Mouse (Mus musculus): ENCODE results near the gene 2810004N23Rik. TPM values are rescaled to one million over a fixed set of nuclear protein-coding genes. Genes with fewer than 3 reads are reported as not detected.

2810004N23Rik gene
- polyA plus RNA-seq, 1 experiment from 2014 or later: 25.5 TPM

- H3K4me1 ChIP-seq (ENCODE audit: control insufficient read depth, insufficient read depth, low read length): no peaks in the 10 kb centered on the region
- 49% methylated on average over 15 of the region's 15 CpGs for whole genome bisulfite sequencing
- no peaks in the 10 kb centered on the region for H3K9me3 ChIP-seq (replicated peaks; ENCODE audit: control insufficient read depth, low read length, poor library complexity, severe bottlenecking)
- H3K4me3 ChIP-seq (ENCODE audit: low read depth, low read length): no peak overlapping the region
- ATAC-seq: no peak
- H3K4me2 ChIP-seq (ENCODE audit: low read length): no peak overlapping the region
- H3K9ac ChIP-seq (ENCODE audit: low read depth, low read length): no peak overlapping the region
- H3K27me3 ChIP-seq (ENCODE audit: control insufficient read depth, insufficient read depth, low read depth, low read length): no peaks in the 10 kb centered on the region
- H3K36me3 ChIP-seq (ENCODE audit: control insufficient read depth, insufficient read depth, low read length): peaks cover 18% of the 10 kb centered on the region
- no peak overlapping the region for H3K27ac ChIP-seq (ENCODE audit: low read length)
Observed at GRCm38 (mm10) chr8:124833430-124834205, 29.3 kb downstream of the 2810004N23Rik start.

- ATAC-seq: no peak
- Histone ChIP-seq H3K9ac (ENCODE audit: low read depth, low read length) (no peak overlapping the region), H3K9me3 (replicated peaks; ENCODE audit: control insufficient read depth, low read length, poor library complexity, severe bottlenecking) (no peaks in the 10 kb centered on the region), H3K4me3 (ENCODE audit: low read depth, low read length) (no peak overlapping the region), H3K27me3 (ENCODE audit: control insufficient read depth, insufficient read depth, low read depth, low read length) (no peaks in the 10 kb centered on the region), H3K36me3 (ENCODE audit: control insufficient read depth, insufficient read depth, low read length) (peaks cover 26% of the 10 kb centered on the region), H3K4me1 (ENCODE audit: control insufficient read depth, insufficient read depth, low read length) (no peaks in the 10 kb centered on the region), H3K4me2 (ENCODE audit: low read length) (no peak overlapping the region), H3K27ac (ENCODE audit: low read length) (no peak overlapping the region)
- 90% methylated on average over 6 of the region's 6 CpGs for WGBS
Observed at GRCm38 (mm10) chr8:124831941-124832340, 31.0 kb downstream of the 2810004N23Rik start.

GRCm38 (mm10) chr8:124831531-124831930, 31.4 kb downstream of the 2810004N23Rik start:
- Histone ChIP-seq H3K27me3 (ENCODE audit: control insufficient read depth, insufficient read depth, low read depth, low read length) (no peaks in the 10 kb centered on the region), H3K36me3 (ENCODE audit: control insufficient read depth, insufficient read depth, low read length) (peaks cover 28% of the 10 kb centered on the region), H3K4me1 (ENCODE audit: control insufficient read depth, insufficient read depth, low read length) (no peaks in the 10 kb centered on the region), H3K27ac (ENCODE audit: low read length) (no peak overlapping the region), H3K4me2 (ENCODE audit: low read length) (no peak overlapping the region), H3K9ac (ENCODE audit: low read depth, low read length) (no peak overlapping the region), H3K9me3 (replicated peaks; ENCODE audit: control insufficient read depth, low read length, poor library complexity, severe bottlenecking) (no peaks in the 10 kb centered on the region), H3K4me3 (ENCODE audit: low read depth, low read length) (no peak overlapping the region)
- WGBS: 78% methylated on average over 6 of the region's 6 CpGs
- no peak for ATAC-seq

GRCm38 (mm10) chr8:124830050-124830449, 32.9 kb downstream of the 2810004N23Rik start:
- no peaks in the 10 kb centered on the region for H3K9me3 ChIP-seq (replicated peaks; ENCODE audit: control insufficient read depth, low read length, poor library complexity, severe bottlenecking)
- no peak for ATAC-seq
- no peaks in the 10 kb centered on the region for H3K4me1 ChIP-seq (ENCODE audit: control insufficient read depth, insufficient read depth, low read length)
- no peak overlapping the region for H3K27ac ChIP-seq (ENCODE audit: low read length)
- no peaks in the 10 kb centered on the region for H3K27me3 ChIP-seq (ENCODE audit: control insufficient read depth, insufficient read depth, low read depth, low read length)
- no peak overlapping the region for H3K9ac ChIP-seq (ENCODE audit: low read depth, low read length)
- no peak overlapping the region for H3K4me2 ChIP-seq (ENCODE audit: low read length)
- no peak overlapping the region for H3K4me3 ChIP-seq (ENCODE audit: low read depth, low read length)
- 81% methylated on average over 13 of the region's 13 CpGs for WGBS
- peaks cover 33% of the 10 kb centered on the region for H3K36me3 ChIP-seq (ENCODE audit: control insufficient read depth, insufficient read depth, low read length)

GRCm38 (mm10) chr8:124828561-124829240, 34.2 kb downstream of the 2810004N23Rik start:
- Histone ChIP-seq H3K9ac (ENCODE audit: low read depth, low read length) (no peak overlapping the region), H3K36me3 (ENCODE audit: control insufficient read depth, insufficient read depth, low read length) (peaks cover 40% of the 10 kb centered on the region), H3K4me3 (ENCODE audit: low read depth, low read length) (no peak overlapping the region), H3K4me1 (ENCODE audit: control insufficient read depth, insufficient read depth, low read length) (no peaks in the 10 kb centered on the region), H3K27me3 (ENCODE audit: control insufficient read depth, insufficient read depth, low read depth, low read length) (no peaks in the 10 kb centered on the region), H3K27ac (ENCODE audit: low read length) (no peak overlapping the region), H3K9me3 (replicated peaks; ENCODE audit: control insufficient read depth, low read length, poor library complexity, severe bottlenecking) (no peaks in the 10 kb centered on the region), H3K4me2 (ENCODE audit: low read length) (no peak overlapping the region)
- 81% methylated on average over 24 of the region's 24 CpGs for WGBS
- ATAC-seq: no peak

GRCm38 (mm10) chr8:124827387-124827786, 35.5 kb downstream of the 2810004N23Rik start:
- no peak for ATAC-seq
- Histone ChIP-seq H3K4me1 (ENCODE audit: control insufficient read depth, insufficient read depth, low read length) (no peaks in the 10 kb centered on the region), H3K27ac (ENCODE audit: low read length) (no peak overlapping the region), H3K36me3 (ENCODE audit: control insufficient read depth, insufficient read depth, low read length) (peaks cover 50% of the 10 kb centered on the region), H3K9me3 (replicated peaks; ENCODE audit: control insufficient read depth, low read length, poor library complexity, severe bottlenecking) (no peaks in the 10 kb centered on the region), H3K4me3 (ENCODE audit: low read depth, low read length) (no peak overlapping the region), H3K4me2 (ENCODE audit: low read length) (no peak overlapping the region), H3K9ac (ENCODE audit: low read depth, low read length) (no peak overlapping the region), H3K27me3 (ENCODE audit: control insufficient read depth, insufficient read depth, low read depth, low read length) (no peaks in the 10 kb centered on the region)
- WGBS: 4% methylated on average over 5 of the region's 5 CpGs

- H3K4me3 ChIP-seq (ENCODE audit: low read depth, low read length): no peak overlapping the region
- H3K4me2 ChIP-seq (ENCODE audit: low read length): no peak overlapping the region
- H3K27ac ChIP-seq (ENCODE audit: low read length): no peak overlapping the region
- no peak for ATAC-seq
- no peaks in the 10 kb centered on the region for H3K9me3 ChIP-seq (replicated peaks; ENCODE audit: control insufficient read depth, low read length, poor library complexity, severe bottlenecking)
- no peaks in the 10 kb centered on the region for H3K27me3 ChIP-seq (ENCODE audit: control insufficient read depth, insufficient read depth, low read depth, low read length)
- H3K36me3 ChIP-seq (ENCODE audit: control insufficient read depth, insufficient read depth, low read length): peaks cover 50% of the 10 kb centered on the region
- H3K9ac ChIP-seq (ENCODE audit: low read depth, low read length): no peak overlapping the region
- H3K4me1 ChIP-seq (ENCODE audit: control insufficient read depth, insufficient read depth, low read length): no peaks in the 10 kb centered on the region
- WGBS: 20% methylated on average over 7 of the region's 7 CpGs
Observed at GRCm38 (mm10) chr8:124826658-124827057, 36.3 kb downstream of the 2810004N23Rik start.

- WGBS: 81% methylated on average over 6 of the region's 6 CpGs
- no peaks in the 10 kb centered on the region for H3K4me1 ChIP-seq (ENCODE audit: control insufficient read depth, insufficient read depth, low read length)
- H3K4me3 ChIP-seq (ENCODE audit: low read depth, low read length): no peak overlapping the region
- H3K36me3 ChIP-seq (ENCODE audit: control insufficient read depth, insufficient read depth, low read length): peaks cover 48% of the 10 kb centered on the region
- no peaks in the 10 kb centered on the region for H3K27me3 ChIP-seq (ENCODE audit: control insufficient read depth, insufficient read depth, low read depth, low read length)
- H3K27ac ChIP-seq (ENCODE audit: low read length): no peak overlapping the region
- no peak for ATAC-seq
- H3K9me3 ChIP-seq (replicated peaks; ENCODE audit: control insufficient read depth, low read length, poor library complexity, severe bottlenecking): no peaks in the 10 kb centered on the region
- no peak overlapping the region for H3K4me2 ChIP-seq (ENCODE audit: low read length)
- no peak overlapping the region for H3K9ac ChIP-seq (ENCODE audit: low read depth, low read length)
Observed at GRCm38 (mm10) chr8:124823497-124823896, 39.4 kb downstream of the 2810004N23Rik start.

- no peaks in the 10 kb centered on the region for H3K4me1 ChIP-seq (ENCODE audit: control insufficient read depth, insufficient read depth, low read length)
- no peaks in the 10 kb centered on the region for H3K27me3 ChIP-seq (ENCODE audit: control insufficient read depth, insufficient read depth, low read depth, low read length)
- ATAC-seq: no peak
- H3K4me3 ChIP-seq (ENCODE audit: low read depth, low read length): no peak overlapping the region
- H3K27ac ChIP-seq (ENCODE audit: low read length): no peak overlapping the region
- no peak overlapping the region for H3K9ac ChIP-seq (ENCODE audit: low read depth, low read length)
- peaks cover 52% of the 10 kb centered on the region for H3K36me3 ChIP-seq (ENCODE audit: control insufficient read depth, insufficient read depth, low read length)
- no peak overlapping the region for H3K4me2 ChIP-seq (ENCODE audit: low read length)
- no peaks in the 10 kb centered on the region for H3K9me3 ChIP-seq (replicated peaks; ENCODE audit: control insufficient read depth, low read length, poor library complexity, severe bottlenecking)
- 73% methylated on average over 11 of the region's 11 CpGs for WGBS
Observed at GRCm38 (mm10) chr8:124820125-124820524, 42.8 kb downstream of the 2810004N23Rik start.

Measured in midbrain, embryonic 16.5 days (tissue).